Mouse (Mus musculus) E14TG2a.4 (cell line): ENCODE results near the gene Serpinh1.

Experiments
- CTCF ChIP-seq: conservative IDR thresholded peaks from 2 replicates; pipeline ENCODE4 v1.5.1; 2014; ENCODE audit warnings: low read length
- NANOG ChIP-seq: IDR thresholded peaks from 2 replicates; pipeline ENCODE4 v1.6.1; 2014; ENCODE audit warnings: borderline replicate concordance, low read length, mixed read lengths
- POU5F1 ChIP-seq: IDR thresholded peaks from 2 replicates; pipeline ENCODE4 v1.6.1; 2014; ENCODE audit warnings: low read length, borderline replicate concordance

GRCm38 (mm10) chr7:99380491-99381213, 27.6 kb upstream of the Serpinh1 start:
- TF ChIP-seq CTCF (peak; percentile 37), POU5F1 (no peak), NANOG (no peak)
